Mouse (Mus musculus) embryonic facial prominence, embryonic 15.5 days (tissue): ENCODE results near the gene Cyb5r1. TPM values are rescaled to one million over a fixed set of nuclear protein-coding genes. Genes with fewer than 3 reads are reported as not detected.
A peak's percentile ranks its signal among the peaks of the same experiment; 100 is the strongest.
"Not testable (repeated sequence)": the region's sequence is repeated elsewhere in the genome, so short reads cannot be mapped to it uniquely, and the experiment has no call there.

ENCODE experiments used
- ATAC-seq: fragments of 200-750 bp; cut with Nextera tagmentation; 2 replicates; pipeline ENCODE4 v1.8.0; 2017; ENCODE audit warnings: low read depth, moderate TSS enrichment; ENCODE audit not compliant: insufficient number of reproducible peaks, low FRiP score, low TSS enrichment
- H3K27ac ChIP-seq: fragments of 300-500 bp; sonication (generic); replicated peaks from 2 replicates; pipeline ENCODE4 v1.5.1; 2015; ENCODE audit warnings: mild to moderate bottlenecking, inconsistent platforms
- H3K27me3 ChIP-seq: fragments of 300-500 bp; sonication (generic); 2 replicates; pipeline ENCODE4 v1.6.1; 2015; ENCODE audit warnings: inconsistent platforms
- H3K36me3 ChIP-seq: fragments of 300-500 bp; sonication (generic); 2 replicates; pipeline ENCODE4 v1.6.1; 2015; ENCODE audit warnings: mild to moderate bottlenecking, inconsistent platforms
- H3K4me1 ChIP-seq: fragments of 300-500 bp; sonication (generic); 2 replicates; pipeline ENCODE4 v1.6.1; 2015; ENCODE audit warnings: inconsistent platforms
- H3K4me2 ChIP-seq: fragments of 300-500 bp; sonication (generic); replicated peaks from 2 replicates; pipeline ENCODE4 v1.6.1; 2015; ENCODE audit warnings: mild to moderate bottlenecking, inconsistent platforms
- H3K4me3 ChIP-seq: fragments of 300-500 bp; sonication (generic); replicated peaks from 2 replicates; pipeline ENCODE4 v1.5.1; 2015; ENCODE audit warnings: mild to moderate bottlenecking, inconsistent platforms
- H3K9ac ChIP-seq: fragments of 300-500 bp; sonication (generic); 2 replicates; pipeline ENCODE4 v1.6.1; 2015; ENCODE audit warnings: inconsistent platforms
- H3K9me3 ChIP-seq: fragments of 300-500 bp; sonication (generic); replicated peaks from 2 replicates; pipeline ENCODE4 v1.6.1; 2016; ENCODE audit warnings: inconsistent platforms
- WGBS: fragments of 180-500 bp; shearing (Covaris S2); methylation state at CpG from one replicate; pipeline ENCODE4 v1.1.7; 2015; 5-methylcytosine and 5-hydroxymethylcytosine counted together
- polyA plus RNA-seq: library from polyadenylated mRNA; unstranded; fragments of >200 nt; fragmentation: Nextera tagmentation; extraction: Ambion mirVana; gene quantifications from 2 replicates; pipeline ENCODE4 v1.2.1, GENCODE M21; 2015

Gene Cyb5r1
- polyA plus RNA-seq, 1 experiment from 2014 or later: 41.0 TPM

DNA sequence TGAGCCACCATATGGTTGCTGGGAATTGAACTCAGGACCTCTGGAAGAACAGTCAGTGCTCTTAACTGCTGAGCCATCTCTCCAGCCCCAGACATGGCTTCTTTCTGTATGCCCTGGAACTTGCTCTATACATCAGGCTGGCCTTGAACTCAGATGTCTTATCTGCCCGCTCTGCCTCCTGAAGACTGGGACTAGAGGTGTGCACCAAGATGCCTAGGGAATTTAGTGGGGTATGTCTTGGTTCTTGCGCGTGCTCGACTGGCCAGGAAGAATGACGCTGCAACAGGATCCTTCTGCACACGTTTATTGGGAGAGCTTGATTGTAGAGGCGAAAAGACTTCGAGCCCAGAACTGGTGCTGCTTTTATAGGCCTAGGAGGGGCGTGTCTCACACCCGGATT, 36.4 kb downstream of the Cyb5r1 start:
- not testable (repeated sequence) for H3K36me3 ChIP-seq, H3K4me1 ChIP-seq, H3K9me3 ChIP-seq, H3K27ac ChIP-seq, H3K27me3 ChIP-seq, H3K9ac ChIP-seq, H3K4me3 ChIP-seq, ATAC-seq, H3K4me2 ChIP-seq
- WGBS: 94% methylated on average over 8 of the region's 10 CpGs

DNA sequence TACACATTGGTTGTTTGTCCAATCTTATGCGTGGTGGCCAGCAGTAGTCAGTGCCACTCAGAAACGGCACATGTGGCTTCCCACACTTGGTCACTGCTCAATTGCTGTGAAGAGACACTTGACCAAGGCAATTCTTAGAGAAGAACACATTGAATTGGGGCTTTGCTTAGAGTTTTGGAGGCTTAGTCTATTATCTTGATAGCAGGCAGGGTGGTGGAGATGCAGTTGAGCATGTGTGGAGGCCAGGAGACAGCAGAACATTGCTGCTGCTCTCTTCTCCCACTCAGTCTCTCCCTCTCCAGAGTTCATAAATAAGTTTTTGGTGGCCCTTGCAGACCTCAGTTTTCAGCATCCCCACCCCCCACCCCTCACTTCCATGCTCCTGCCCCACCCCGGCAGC, 37.0 kb downstream of the Cyb5r1 start:
- H3K36me3 ChIP-seq: no peaks in the 10 kb centered on the region
- H3K9ac ChIP-seq: no peak overlapping the region

DNA sequence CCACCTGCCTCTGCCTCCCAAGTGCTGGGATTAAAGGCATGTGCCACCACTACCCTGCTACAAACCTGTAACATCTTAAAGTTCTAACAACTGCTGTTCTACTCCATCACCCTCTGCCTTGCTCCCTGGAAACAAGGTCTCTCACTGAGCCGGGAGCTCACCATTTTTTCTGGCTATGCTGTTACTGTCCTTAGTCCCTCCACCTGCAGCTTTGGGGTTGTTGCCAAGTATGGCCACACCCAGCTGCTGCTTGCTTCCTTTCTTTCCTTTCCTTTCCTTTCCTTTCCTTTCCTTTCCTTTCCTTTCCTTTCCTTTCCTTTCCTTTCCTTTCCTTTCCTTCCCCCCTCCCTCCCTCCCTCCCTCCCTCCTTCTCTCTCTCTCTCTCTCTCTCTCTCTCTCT, 37.9 kb downstream of the Cyb5r1 start:
- H3K9me3 ChIP-seq, H3K4me2 ChIP-seq, H3K4me1 ChIP-seq, H3K27me3 ChIP-seq, H3K27ac ChIP-seq, H3K4me3 ChIP-seq, H3K9ac ChIP-seq, ATAC-seq, H3K36me3 ChIP-seq: not testable (repeated sequence)
- WGBS: 85% methylated on average over 1 of the region's 1 CpGs

More for the DNA sequence above, 37.0 kb downstream of the Cyb5r1 start:
- no peaks in the 10 kb centered on the region for H3K27me3 ChIP-seq
- no peaks in the 10 kb centered on the region for H3K9me3 ChIP-seq
- H3K27ac ChIP-seq: no peak overlapping the region
- WGBS: 93% methylated on average over 3 of the region's 3 CpGs
- no peak overlapping the region for H3K4me2 ChIP-seq
- ATAC-seq: no peak
- no peaks in the 10 kb centered on the region for H3K4me1 ChIP-seq
- H3K4me3 ChIP-seq: no peak overlapping the region

DNA sequence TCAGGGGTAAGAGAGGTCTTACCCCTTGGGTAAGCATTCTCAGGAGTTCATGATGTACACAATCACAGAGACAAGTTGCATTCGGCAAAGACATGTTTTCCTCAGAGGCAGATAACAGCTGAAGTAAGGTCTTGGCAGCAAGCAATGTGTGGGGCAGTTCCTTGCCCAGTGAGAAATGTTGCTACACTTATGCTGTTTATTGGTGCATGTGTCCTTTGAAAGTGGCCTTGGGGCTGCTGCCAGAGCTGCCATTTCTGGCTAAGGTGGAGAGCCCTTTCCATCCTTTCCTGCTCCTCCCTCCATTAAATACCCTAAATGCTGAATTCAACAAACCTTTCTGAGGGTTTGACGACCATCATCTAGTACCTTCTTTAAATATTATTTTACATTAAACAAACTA, 40.1 kb downstream of the Cyb5r1 start:
- H3K27ac ChIP-seq: no peak overlapping the region
- H3K27me3 ChIP-seq: no peaks in the 10 kb centered on the region
- H3K9me3 ChIP-seq: no peaks in the 10 kb centered on the region
- no peak overlapping the region for H3K4me2 ChIP-seq
- 81% methylated on average over 2 of the region's 2 CpGs for WGBS
- H3K36me3 ChIP-seq: no peaks in the 10 kb centered on the region
- H3K4me3 ChIP-seq: no peak overlapping the region
- H3K4me1 ChIP-seq: no peaks in the 10 kb centered on the region
- ATAC-seq: no peak
- H3K9ac ChIP-seq: no peak overlapping the region

DNA sequence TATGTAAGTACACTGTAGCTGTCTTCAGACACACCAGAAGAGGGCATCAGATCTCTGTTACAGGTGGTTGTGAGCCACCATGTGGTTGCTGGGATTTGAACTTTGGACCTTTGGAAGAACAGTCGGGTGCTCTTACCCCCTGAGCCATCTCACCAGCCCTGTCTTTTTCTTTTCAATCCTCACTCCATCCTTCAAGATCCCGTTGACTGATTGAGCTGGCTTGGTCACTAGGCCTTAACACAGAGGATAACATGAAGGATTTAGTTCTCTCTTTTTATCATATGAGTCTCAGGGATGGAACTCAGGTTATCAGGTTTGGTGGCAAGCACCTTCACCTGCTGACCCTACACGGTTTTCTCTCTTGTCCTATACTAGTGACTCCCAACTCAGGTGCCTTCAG, 43.2 kb downstream of the Cyb5r1 start:
- not testable (repeated sequence) for H3K9me3 ChIP-seq, H3K4me3 ChIP-seq, ATAC-seq, H3K27ac ChIP-seq, H3K27me3 ChIP-seq, H3K4me2 ChIP-seq, H3K36me3 ChIP-seq, H3K4me1 ChIP-seq, H3K9ac ChIP-seq
- WGBS: 72% methylated on average over 3 of the region's 3 CpGs

DNA sequence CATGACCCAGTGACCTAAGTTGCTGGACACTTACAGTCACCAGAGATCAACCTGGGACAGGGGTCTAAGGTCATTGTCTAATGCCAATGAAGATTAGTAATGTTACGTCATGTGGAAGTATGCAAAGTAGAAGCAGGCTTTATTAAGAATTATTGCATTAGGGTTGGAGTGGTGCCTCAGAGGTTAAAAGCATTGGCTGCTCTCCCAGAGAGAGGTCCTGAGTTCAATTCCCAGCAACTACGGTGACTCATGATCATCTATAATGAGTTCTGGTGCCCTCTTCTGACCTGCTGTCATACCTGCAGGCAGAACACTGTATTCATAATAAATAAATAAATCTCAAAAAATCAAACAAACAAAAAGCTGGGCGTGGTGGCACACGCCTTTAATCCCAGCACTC, 44.8 kb downstream of the Cyb5r1 start:
- Histone ChIP-seq H3K27me3 (no peaks in the 10 kb centered on the region), H3K9me3 (no peaks in the 10 kb centered on the region), H3K4me1 (0 out of 2 replicates have a peak, but pooled peaks cover 5% of the 10 kb centered on the region), H3K9ac (no peak overlapping the region), H3K36me3 (no peaks in the 10 kb centered on the region), H3K4me3 (no peak overlapping the region), H3K4me2 (no peak overlapping the region), H3K27ac (no peak overlapping the region)
- no peak for ATAC-seq
- 81% methylated on average over 4 of the region's 4 CpGs for WGBS

DNA sequence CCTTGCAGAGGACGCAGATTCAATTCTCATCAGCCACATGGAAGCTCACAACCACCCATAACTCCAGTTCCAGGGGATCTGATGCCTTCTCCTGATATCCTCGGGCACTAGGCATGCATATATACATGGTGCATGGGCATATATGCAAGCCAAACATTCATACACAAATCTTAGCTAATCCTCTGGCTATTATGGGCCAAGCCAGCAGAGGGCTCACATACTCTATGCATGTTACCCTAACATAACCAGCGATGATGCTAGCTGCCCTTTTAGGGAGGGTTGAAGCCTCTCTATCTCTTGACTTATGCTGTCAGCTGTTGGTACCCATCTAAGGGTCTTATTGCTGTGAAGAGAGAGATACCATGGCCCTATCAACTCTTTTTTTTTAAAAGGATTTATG, 45.6 kb downstream of the Cyb5r1 start:
- Histone ChIP-seq H3K4me3 (no peak overlapping the region), H3K4me2 (no peak overlapping the region), H3K4me1 (peaks cover 6% of the 10 kb centered on the region), H3K36me3 (no peaks in the 10 kb centered on the region), H3K9me3 (no peaks in the 10 kb centered on the region), H3K27ac (no peak overlapping the region), H3K27me3 (no peaks in the 10 kb centered on the region), H3K9ac (no peak overlapping the region)
- ATAC-seq: no peak
- WGBS: 40% methylated on average over 3 of the region's 3 CpGs

DNA sequence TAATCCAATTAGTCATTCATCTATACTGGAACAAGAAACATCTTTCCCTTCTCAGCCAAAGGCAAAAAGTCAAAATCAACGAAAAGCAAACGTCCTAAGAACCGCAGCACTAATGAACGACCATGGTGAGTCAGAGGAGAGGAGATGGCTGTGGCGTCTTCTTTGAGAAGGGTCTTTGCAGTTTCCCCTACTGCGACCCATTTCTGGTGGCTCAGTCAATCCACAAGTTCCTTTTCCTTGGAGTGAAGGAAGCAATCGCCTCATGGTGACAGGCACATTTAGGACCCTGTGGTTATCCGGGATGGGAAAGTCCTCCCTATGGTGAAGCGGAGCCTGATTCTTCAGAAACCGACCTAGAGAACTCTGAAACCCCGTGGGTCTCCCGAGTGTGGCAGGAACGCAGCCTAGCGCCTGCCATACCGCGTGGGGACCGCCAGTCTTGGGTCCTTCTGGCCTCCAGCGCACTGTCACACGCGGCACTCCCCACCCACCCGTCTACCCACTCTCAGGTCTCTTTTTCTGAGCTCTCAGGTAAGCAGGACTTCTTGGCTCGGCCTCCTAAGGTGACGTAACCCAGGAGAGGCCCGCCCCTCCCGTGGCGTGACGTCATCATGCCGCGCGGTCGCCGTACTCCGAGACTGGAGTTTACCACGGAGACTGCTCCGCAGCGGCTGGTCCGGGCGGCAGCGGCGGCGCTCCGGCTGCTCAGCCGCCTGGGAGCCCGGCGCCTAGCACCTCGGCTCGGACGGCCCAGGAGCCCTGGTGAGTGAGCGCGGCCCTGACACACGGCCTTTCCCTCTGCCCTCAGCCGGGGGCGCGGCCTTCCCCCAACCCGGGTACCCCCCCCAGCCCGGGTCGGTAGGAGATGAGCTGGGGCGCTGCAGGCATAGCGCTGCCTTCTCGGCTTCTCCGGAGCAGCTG, 49.8 kb downstream of the Cyb5r1 start, which contains the start of gene Klhl12:
Gene Klhl12 (plus strand): TSS at position 628 of the 921 bp plus-strand sequence.
- Histone ChIP-seq H3K9me3 (no peaks in the 10 kb centered on the region), H3K27ac (peak within 1 kb of the TSS; percentile 82), H3K36me3 (peaks cover 17% of the 10 kb centered on the region), H3K27me3 (no peaks in the 10 kb centered on the region), H3K4me3 (peak within 1 kb of the TSS; percentile 97), H3K4me2 (peak within 1 kb of the TSS; percentile 82), H3K4me1 (peaks cover 13% of the 10 kb centered on the region), H3K9ac (peak within 1 kb of the TSS; percentile 87)
- peak; percentile 95 for ATAC-seq
- under 1% methylated on average over 60 of the region's 61 CpGs for WGBS

DNA sequence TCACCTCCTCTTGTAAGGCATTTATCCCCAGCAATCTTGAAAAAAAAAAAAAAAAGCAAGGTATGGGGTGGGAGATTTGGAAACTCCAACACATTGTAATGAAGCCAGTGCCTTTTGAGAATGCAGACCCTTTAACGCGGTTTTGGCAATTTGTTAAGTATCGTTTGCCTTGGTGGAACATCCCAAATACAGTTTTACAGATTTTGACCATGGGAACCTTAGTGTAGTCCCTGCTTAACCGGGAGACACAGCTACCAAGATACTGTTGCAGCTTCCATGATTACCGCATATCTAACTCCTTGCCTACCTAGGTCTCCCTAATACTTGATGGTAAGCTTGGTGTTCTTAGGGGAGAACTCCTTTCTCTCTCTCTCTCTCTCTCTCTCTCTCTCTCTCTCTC, 50.7 kb downstream of the Cyb5r1 start:
- WGBS: 15% methylated on average over 5 of the region's 5 CpGs
- Histone ChIP-seq H3K27me3 (no peaks in the 10 kb centered on the region), H3K9me3 (no peaks in the 10 kb centered on the region), H3K4me2 (peak overlapping the region; percentile 82), H3K36me3 (peaks cover 24% of the 10 kb centered on the region), H3K4me3 (peak overlapping the region; percentile 97), H3K9ac (peak overlapping the region; percentile 87), H3K27ac (no peak overlapping the region), H3K4me1 (peaks cover 13% of the 10 kb centered on the region)
- ATAC-seq: no peak

DNA sequence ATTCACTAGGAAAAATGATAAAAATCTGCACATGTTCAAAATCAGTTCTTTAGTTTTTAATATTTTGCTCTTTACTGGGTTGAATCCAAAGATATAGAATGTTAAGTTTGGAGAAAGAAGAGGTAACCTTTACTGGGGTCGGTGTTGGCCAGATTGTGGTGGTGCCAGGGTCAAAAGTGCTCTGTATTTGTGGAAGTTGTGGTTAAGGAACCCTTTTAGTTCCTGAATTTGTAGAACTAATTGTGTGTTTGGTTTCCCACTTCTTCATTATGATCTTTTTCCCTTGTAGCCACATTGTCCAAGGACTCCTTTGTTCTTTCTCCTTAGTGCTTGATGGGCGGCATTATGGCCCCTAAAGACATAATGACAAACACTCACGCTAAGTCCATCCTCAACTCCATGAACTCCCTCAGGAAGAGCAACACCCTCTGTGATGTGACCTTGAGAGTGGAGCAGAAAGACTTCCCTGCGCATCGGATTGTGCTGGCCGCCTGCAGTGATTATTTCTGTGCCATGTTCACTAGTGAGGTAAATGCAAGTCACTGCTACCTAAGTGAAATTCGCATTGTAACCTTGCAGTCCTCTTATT, 52.9 kb downstream of the Cyb5r1 start:
- Histone ChIP-seq H3K4me2 (no peak overlapping the region), H3K27me3 (no peaks in the 10 kb centered on the region), H3K36me3 (peaks cover 36% of the 10 kb centered on the region), H3K9me3 (no peaks in the 10 kb centered on the region), H3K9ac (no peak overlapping the region), H3K27ac (no peak overlapping the region), H3K4me1 (peaks cover 13% of the 10 kb centered on the region), H3K4me3 (no peak overlapping the region)
- 89% methylated on average over 7 of the region's 7 CpGs for WGBS
- ATAC-seq: no peak

DNA sequence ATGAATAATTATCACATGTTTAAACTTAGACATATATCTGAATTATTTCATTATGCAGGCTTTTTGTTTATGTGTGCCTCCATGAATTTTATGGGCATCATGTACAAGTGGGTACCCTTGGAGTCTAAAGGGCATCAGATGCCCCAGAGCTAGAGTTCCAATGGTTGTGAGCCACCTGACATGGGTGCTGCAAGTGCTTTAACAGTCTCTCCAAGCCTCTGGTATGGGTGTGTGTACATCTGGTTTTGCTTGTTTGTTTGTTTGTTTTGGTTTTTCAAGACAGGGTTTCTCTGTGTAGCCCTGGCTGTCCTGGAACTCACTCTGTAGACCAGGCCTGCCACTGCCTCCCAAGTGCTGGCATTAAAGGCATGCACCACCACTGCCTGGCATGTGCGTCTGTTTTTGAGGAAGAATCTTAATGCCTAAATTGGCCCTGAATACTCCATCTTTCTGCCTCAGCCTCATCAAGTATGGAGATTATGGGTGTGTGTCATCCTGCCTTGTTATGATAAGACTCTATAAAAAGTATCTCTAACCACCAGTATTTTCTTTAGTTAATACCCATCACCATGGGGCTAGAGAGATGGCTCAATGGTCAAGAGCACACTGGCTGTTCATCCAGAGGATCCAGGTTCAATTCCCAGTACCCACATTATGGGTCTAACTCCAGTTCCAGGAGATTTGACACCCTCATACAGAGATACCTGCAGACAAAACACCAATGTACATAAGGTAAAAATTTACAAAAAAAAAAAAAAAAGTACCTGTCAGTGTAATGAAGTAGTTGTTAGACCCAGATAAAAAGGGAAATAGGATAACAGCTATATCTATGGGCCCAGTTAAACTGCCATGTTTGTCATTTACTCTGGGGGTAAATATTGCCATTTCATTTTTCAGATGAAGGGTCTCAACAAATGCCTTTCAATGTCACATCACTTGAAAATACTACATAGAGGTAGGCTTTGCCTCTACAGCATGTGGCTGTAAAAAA, 55.2 kb downstream of the Cyb5r1 start:
- no peak for ATAC-seq
- H3K4me2 ChIP-seq: no peak overlapping the region
- WGBS: 88% methylated on average over 1 of the region's 1 CpGs
- peaks cover 8% of the 10 kb centered on the region for H3K4me1 ChIP-seq
- H3K36me3 ChIP-seq: peaks cover 47% of the 10 kb centered on the region
- no peaks in the 10 kb centered on the region for H3K9me3 ChIP-seq
- no peaks in the 10 kb centered on the region for H3K27me3 ChIP-seq
- H3K9ac ChIP-seq: no peak overlapping the region
- H3K27ac ChIP-seq: no peak overlapping the region
- no peak overlapping the region for H3K4me3 ChIP-seq
